Mouse (Mus musculus) neural tube, embryonic 14.5 days (tissue): ENCODE measurements at regions not wholly inside any gene's neighbourhood (a gene's known extent, or its start where the extent isn't known, plus 50 kb on each side); places are given as distances from the start of the nearest gene placed in this dataset.

ENCODE experiments used
- ATAC-seq: fragments of 200-750 bp; cut with Nextera tagmentation; 2 replicates; pipeline ENCODE4 v1.8.0; 2017; ENCODE audit warnings: low read depth, mild to moderate bottlenecking, moderate TSS enrichment, moderate library complexity
- H3K27ac ChIP-seq: fragments of 300-500 bp; sonication (generic); 2 replicates; pipeline ENCODE4 v1.5.1; 2014; ENCODE audit warnings: low read depth, mild to moderate bottlenecking, control low read depth, low read length, moderate library complexity, mixed read lengths
- H3K27me3 ChIP-seq: fragments of 300-500 bp; sonication (generic); 2 replicates; pipeline ENCODE4 v1.6.1; 2014; ENCODE audit warnings: low read length; ENCODE audit not compliant: control insufficient read depth, insufficient read depth
- H3K36me3 ChIP-seq: fragments of 300-500 bp; sonication (generic); 2 replicates; pipeline ENCODE4 v1.6.1; 2014; ENCODE audit warnings: low read length, mixed read lengths; ENCODE audit not compliant: control insufficient read depth, insufficient read depth
- H3K4me1 ChIP-seq: fragments of 300-500 bp; sonication (generic); 2 replicates; pipeline ENCODE4 v1.6.1; 2014; ENCODE audit warnings: low read length; ENCODE audit not compliant: control insufficient read depth, insufficient read depth
- H3K4me2 ChIP-seq: fragments of 300-500 bp; sonication (generic); 2 replicates; pipeline ENCODE4 v1.6.1; 2014; ENCODE audit warnings: mild to moderate bottlenecking, low read depth, low read length, control low read depth
- H3K4me3 ChIP-seq: fragments of 300-500 bp; sonication (generic); 2 replicates; pipeline ENCODE4 v1.5.1; 2014; ENCODE audit warnings: low read depth, low read length, control low read depth, mixed read lengths
- H3K9ac ChIP-seq: fragments of 300-500 bp; sonication (generic); replicated peaks from 2 replicates; pipeline ENCODE4 v1.6.1; 2014; ENCODE audit warnings: low read depth, mild to moderate bottlenecking, control low read depth, low read length, mixed read lengths
- H3K9me3 ChIP-seq: fragments of 300-500 bp; sonication (generic); 2 replicates; pipeline ENCODE4 v1.6.1; 2016; ENCODE audit warnings: low read length; ENCODE audit not compliant: control insufficient read depth
- WGBS: fragments of 180-500 bp; shearing (Covaris S2); extraction: QIAGEN DNeasy Blood & Tissue Kit; methylation state at CpG from one replicate; pipeline ENCODE4 v1.1.7; 2014; 5-methylcytosine and 5-hydroxymethylcytosine counted together

DNA sequence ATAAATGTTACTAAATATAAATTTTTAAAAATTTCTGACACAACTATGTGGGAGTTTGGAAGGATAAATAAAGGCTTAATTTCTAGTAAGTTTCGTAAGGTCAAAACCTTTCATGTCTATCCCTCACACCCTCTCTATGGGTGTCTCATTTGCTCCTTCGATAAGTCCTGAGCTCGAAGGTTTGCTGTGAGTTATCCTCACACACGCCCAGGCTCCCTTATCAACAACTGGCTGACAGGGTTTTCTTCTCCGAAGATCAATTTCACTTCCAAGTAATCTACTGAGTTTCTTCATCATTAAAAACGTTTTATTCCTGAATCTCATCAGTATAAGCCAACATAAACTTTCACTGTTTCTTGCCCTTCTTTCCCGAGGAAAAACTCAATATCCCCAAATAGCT lies 416.0 kb upstream of the Nudt12 start:
- no peak for ATAC-seq
- 74% methylated on average over 7 of the region's 7 CpGs for WGBS
- Histone ChIP-seq H3K27me3 (no peaks in the 10 kb centered on the region), H3K4me2 (no peak overlapping the region), H3K4me1 (no peaks in the 10 kb centered on the region), H3K36me3 (no peaks in the 10 kb centered on the region), H3K9me3 (no peaks in the 10 kb centered on the region), H3K4me3 (no peak overlapping the region), H3K27ac (no peak overlapping the region), H3K9ac (no peak overlapping the region)

DNA sequence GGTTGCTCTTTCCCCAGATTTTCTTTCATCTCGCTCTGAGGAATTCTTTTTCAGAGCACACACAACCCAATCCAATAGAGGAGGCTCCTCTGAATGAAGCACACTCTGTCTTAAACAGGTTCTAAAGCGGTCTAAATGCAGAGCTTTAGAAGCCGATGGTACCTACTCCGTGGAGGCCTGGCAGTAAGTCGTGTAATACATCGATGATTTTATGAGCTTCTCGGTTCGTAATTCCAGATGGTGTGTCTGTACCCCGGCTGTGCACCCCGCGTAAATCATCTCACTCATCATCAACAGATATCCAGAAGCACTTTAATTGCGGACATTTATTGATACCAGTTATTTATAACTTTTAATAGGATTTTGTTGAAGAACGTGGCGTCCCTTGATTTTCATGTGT lies 408.3 kb upstream of the Nudt12 start:
- Histone ChIP-seq H3K9me3 (no peaks in the 10 kb centered on the region), H3K4me2 (peak overlapping the region; percentile 33), H3K36me3 (no peaks in the 10 kb centered on the region), H3K27me3 (no peaks in the 10 kb centered on the region), H3K9ac (0 out of 2 replicates have a peak overlapping the region, but pooled peaks have one; percentile 21), H3K27ac (peak overlapping the region; percentile 45), H3K4me1 (no peaks in the 10 kb centered on the region), H3K4me3 (no peak overlapping the region)
- 41% methylated on average over 14 of the region's 14 CpGs for WGBS
- ATAC-seq = peak; percentile 92

DNA sequence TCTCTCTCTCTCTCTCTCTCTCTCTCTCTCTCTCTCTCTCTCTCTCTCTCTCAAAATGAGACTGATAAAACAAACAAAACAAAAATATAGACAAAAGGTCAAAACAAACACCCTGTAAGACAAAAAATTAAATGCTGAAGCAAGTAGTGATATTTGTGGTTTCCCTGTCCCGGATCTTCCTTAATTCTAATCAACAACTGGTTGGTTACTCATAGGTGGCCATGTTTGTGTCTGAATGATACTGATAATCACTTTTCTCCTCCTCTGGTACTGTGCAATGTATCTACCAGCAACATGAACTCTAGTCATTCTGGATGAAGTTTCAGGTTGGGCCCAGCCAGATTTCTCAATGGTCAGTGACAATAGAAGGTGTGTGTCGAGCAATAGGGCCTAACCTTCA lies 396.1 kb upstream of the Nudt12 start:
- no peak overlapping the region for H3K4me3 ChIP-seq
- no peak overlapping the region for H3K4me2 ChIP-seq
- H3K36me3 ChIP-seq = no peaks in the 10 kb centered on the region
- H3K27ac ChIP-seq = no peak overlapping the region
- no peaks in the 10 kb centered on the region for H3K9me3 ChIP-seq
- ATAC-seq = no peak
- H3K27me3 ChIP-seq = no peaks in the 10 kb centered on the region
- no peaks in the 10 kb centered on the region for H3K4me1 ChIP-seq
- H3K9ac ChIP-seq = no peak overlapping the region
- 84% methylated on average over 2 of the region's 2 CpGs for WGBS

DNA sequence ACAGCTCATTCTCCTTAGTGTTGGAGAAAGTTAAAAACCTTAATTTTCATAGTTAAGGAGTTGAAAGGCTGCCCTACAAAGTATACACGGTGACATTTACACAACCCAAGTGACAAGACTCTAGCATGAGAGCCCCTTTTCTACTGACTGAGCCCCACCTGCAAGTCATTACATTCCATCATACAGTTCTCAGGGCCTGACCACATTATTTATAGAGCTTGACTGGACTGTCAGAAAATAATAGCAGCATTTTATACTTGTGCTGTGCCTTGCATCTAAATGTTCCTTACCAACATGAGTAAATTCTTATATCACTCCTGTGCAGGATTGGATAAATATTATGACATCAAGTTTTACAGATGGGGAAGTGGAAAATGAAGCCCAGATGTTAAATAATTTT lies 391.4 kb upstream of the Nudt12 start:
- no peaks in the 10 kb centered on the region for H3K36me3 ChIP-seq
- no peak overlapping the region for H3K9ac ChIP-seq
- no peak overlapping the region for H3K4me2 ChIP-seq
- no peak overlapping the region for H3K27ac ChIP-seq
- no peak for ATAC-seq
- 88% methylated on average over 1 of the region's 1 CpGs for WGBS
- no peaks in the 10 kb centered on the region for H3K4me1 ChIP-seq
- H3K9me3 ChIP-seq = no peaks in the 10 kb centered on the region
- H3K4me3 ChIP-seq = no peak overlapping the region
- no peaks in the 10 kb centered on the region for H3K27me3 ChIP-seq

DNA sequence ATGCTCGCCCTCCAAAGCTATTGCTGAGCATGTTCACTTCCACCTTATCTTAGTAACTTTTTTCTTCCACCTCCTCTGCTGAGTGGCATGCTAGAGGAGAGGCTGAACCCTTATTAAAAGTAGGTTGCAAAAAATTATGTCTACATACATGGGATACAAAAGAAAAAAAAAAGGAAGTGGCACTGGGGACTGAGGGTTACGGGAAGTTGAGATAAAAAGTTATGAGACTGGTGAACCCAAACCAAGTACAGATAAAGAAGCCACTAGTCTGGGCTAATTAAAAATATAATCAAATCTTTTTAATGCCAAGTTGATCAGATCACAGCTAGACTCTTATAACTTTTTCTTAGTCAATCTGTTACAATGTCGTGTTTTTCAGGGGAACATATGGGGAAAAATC lies 384.2 kb upstream of the Nudt12 start:
- Histone ChIP-seq H3K27me3 (no peaks in the 10 kb centered on the region), H3K4me1 (no peaks in the 10 kb centered on the region), H3K36me3 (no peaks in the 10 kb centered on the region), H3K27ac (no peak overlapping the region), H3K4me3 (no peak overlapping the region), H3K4me2 (no peak overlapping the region), H3K9me3 (no peaks in the 10 kb centered on the region), H3K9ac (no peak overlapping the region)
- no peak for ATAC-seq
- 94% methylated on average over 3 of the region's 3 CpGs for WGBS

DNA sequence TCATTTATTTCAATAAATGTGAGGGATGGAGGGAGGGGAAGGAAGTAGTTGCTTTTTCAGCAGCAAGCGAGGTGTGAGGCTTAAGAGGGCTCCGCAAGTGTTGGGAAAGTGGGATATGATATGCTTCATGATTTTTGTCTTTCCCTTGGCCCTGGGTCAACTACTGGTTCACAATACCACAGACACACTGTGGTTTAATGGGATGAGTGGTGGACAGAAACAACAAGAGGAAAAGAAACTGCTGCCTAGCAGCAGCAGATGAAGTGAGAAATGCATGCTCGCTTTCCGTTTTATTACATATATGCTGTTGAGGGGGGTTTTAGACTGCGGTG lies 369.9 kb upstream of the Nudt12 start:
- Histone ChIP-seq H3K36me3 (no peaks in the 10 kb centered on the region), H3K9me3 (no peaks in the 10 kb centered on the region), H3K27ac (no peak overlapping the region), H3K4me1 (no peaks in the 10 kb centered on the region), H3K4me2 (no peak overlapping the region), H3K27me3 (no peaks in the 10 kb centered on the region), H3K4me3 (no peak overlapping the region), H3K9ac (no peak overlapping the region)
- 85% methylated on average over 5 of the region's 5 CpGs for WGBS
- no peak for ATAC-seq

DNA sequence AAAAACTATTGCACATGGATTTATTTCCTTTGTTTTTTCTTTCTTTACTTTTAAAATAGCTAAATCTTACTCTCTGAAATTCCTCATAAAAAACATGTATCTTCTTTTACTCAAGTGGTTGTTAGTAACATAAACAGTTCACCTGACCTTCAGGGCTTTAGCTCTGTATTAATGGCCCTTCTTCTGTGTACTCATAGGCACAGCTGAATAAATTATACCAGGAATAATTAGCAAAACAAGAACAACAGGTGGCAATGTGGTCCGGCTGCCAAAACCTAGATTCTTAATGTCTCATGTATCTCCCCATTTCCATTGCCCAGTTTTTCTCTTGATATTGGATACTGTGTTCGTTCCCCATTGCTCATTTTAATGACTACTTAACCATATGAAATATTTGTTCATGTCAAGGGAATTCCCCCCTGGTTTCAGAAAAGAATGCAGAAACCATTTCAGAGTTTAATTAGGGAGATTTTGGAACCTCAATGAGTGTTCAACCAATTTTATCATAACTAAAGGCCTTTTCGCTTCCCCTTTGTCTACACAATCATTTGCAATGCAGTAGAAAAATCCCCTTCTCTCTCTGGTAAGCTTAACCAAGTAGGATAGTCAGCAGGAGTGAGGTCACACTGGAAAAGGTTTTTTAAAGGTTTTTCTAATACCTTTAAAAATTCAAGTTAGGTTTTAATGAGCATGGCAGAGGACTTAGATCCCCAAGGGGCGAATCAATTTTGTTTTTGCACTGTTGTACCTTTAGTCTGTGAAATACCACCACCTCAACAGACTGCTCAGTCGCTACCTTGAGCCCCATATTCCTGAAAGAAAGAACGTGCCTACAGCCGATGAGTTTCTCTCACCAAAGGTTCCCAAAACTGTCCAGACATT lies 369.3 kb upstream of the Nudt12 start:
- Histone ChIP-seq H3K36me3 (no peaks in the 10 kb centered on the region), H3K4me2 (no peak overlapping the region), H3K9ac (no peak overlapping the region), H3K27ac (no peak overlapping the region), H3K9me3 (no peaks in the 10 kb centered on the region), H3K4me3 (no peak overlapping the region), H3K27me3 (no peaks in the 10 kb centered on the region), H3K4me1 (no peaks in the 10 kb centered on the region)
- 77% methylated on average over 7 of the region's 7 CpGs for WGBS
- ATAC-seq = no peak

DNA sequence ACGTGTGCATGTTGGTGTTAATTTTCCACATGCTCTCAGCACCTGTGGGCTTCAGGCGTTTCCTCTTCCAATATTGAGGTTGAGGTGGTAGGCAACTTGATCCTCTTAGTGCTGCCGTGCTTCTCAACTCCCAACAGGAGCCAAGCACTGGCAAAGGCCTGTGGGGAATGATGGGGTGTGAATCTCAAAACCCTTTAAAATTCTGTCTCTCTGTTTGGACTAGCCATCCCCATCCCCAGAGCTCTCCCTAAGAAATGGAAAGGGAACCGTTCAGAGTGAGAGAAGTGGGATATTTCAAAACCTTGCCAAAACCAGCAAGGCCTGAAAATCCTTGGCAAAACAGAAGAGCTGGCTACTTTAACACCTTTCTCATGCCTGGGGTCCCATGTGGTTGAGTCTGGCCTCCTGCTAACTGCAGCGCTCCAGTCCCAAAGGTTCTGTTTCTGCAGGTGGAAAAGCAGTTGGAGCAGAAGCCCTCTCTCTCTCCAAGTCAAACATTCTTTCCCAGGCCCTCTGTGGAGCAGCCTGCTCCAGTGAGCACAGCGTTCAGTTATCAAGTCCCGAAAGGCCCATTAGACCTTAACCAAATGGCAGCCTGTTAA lies 360.4 kb upstream of the Nudt12 start:
- ATAC-seq = peak; percentile 46; the same call in 1 of the 2 replicates
- WGBS = 56% methylated on average over 7 of the region's 7 CpGs
- no peaks in the 10 kb centered on the region for H3K4me1 ChIP-seq

DNA sequence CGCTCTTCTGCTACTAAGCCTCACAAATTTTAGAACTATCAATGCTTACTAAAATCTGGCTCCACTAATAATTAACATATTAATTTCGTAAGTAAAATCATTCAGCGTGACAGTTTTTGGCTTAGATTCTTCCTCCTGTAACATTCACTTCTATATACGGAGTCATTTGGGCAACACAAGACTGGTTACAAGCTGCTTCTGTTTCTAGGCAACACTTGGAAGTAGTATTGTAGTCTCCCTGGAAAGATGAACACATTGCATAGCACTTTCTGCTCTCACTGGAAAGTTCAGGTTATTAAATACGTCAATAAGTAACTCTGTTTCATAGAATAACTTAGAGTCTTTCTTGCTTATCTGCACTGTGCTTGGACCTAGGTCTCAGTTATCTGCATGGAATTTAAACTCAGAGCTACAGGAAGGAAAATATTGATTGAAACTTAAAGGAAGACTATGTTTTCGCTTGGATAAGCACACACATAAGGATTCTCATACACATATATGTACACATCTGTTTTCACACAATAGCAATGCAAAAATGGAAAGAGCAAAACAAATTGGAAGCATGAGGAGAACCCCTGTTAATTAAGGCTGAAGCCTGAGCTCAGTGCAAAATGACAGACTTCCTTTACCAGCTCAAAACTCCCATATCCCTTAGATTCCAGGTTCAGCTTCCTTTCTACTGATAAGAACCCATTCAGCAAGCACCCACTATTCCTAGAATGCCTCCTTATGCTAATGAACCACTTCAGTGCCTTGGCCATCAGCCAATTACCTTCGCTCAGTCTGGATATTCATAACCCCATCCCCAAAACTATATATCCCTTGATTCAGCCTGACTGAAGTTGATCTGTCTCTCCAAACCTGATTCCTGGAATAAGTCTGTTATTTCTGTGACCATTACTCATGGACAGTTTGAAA lies 356.7 kb upstream of the Nudt12 start:
- Histone ChIP-seq H3K36me3 (no peaks in the 10 kb centered on the region), H3K4me1 (no peaks in the 10 kb centered on the region), H3K9ac (no peak overlapping the region), H3K9me3 (no peaks in the 10 kb centered on the region), H3K4me3 (no peak overlapping the region), H3K27ac (no peak overlapping the region), H3K4me2 (no peak overlapping the region), H3K27me3 (no peaks in the 10 kb centered on the region)
- 79% methylated on average over 7 of the region's 7 CpGs for WGBS
- ATAC-seq = no peak

More for the DNA sequence above, 360.4 kb upstream of the Nudt12 start:
- no peak overlapping the region for H3K4me2 ChIP-seq
- no peaks in the 10 kb centered on the region for H3K36me3 ChIP-seq
- no peak overlapping the region for H3K27ac ChIP-seq
- H3K27me3 ChIP-seq = no peaks in the 10 kb centered on the region
- no peak overlapping the region for H3K4me3 ChIP-seq
- H3K9me3 ChIP-seq = no peaks in the 10 kb centered on the region
- H3K9ac ChIP-seq = no peak overlapping the region
